Mouse (Mus musculus): ENCODE data around the gene Os9.
"Not testable (repeated sequence)": the region's sequence is repeated elsewhere in the genome, so short reads cannot be mapped to it uniquely, and the experiment has no call there.

The Os9 gene

GRCm38 (mm10) chr10:127062503-127062902 lies 58.4 kb downstream of the Os9 start:
- DNase-seq, result no peak

GRCm38 (mm10) chr10:127062101-127062500 lies 58.8 kb downstream of the Os9 start:
- DNase-seq, result not testable (repeated sequence)

GRCm38 (mm10) chr10:127061513-127061912 lies 59.4 kb downstream of the Os9 start:
- no peak for DNase-seq

DNA sequence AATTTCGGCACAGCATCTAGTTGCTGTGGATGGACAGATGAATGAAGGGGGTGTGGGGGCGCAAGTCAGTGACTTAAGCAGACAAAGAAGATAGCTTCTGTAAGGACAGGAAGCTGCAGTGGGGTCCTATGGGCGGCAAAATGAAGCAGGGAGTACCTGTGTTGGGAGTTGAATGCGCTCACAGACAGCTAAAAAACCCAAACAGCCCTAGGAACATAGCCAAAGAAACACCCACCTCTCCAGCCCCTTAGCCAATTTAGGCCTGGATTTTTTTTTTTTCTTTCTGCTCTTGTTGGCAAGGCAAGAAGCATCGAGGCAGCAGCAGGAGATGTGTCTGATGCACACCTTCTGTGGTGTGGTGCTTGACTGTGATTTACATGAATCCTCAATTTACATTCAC lies 59.8 kb downstream of the Os9 start:
- no peak for DNase-seq

- DNase-seq, result peak; percentile 88 to 91
These were observed 60.7 kb downstream of the Os9 start, which contains the start of gene March9 for GRCm38 (mm10) chr10:127059968-127060916. Gene March9, minus strand, starts transcription at chr10:127060184.

- DNase-seq, result peak in 1 of 2 experiments; percentile 49
These were observed 61.6 kb downstream of the Os9 start for GRCm38 (mm10) chr10:127059174-127059967.

DNA sequence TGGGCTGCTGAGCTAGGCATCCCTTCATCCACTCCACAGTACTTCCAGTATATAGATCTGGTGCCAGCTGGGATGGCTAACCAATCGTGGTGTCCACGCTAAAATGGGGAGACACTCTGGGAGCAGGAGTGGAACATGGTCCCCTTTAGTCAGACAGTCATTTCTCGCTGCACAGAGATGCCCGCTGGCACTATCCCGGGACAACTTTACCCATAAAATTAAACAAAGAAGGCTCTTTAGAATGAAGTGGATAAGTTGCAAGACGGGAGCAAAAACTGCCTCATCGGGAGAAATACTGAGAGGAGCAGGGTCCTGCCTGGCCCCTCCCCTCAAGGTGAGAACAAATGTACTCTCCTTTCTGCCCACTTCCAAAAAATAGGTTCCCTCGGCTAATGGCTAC lies 62.2 kb downstream of the Os9 start:
- DNase-seq, result no peak

GRCm38 (mm10) chr10:127058161-127058560 lies 62.8 kb downstream of the Os9 start:
- peak; percentile 80 to 88 for DNase-seq

- DNase-seq, result no peak
These were observed 64.4 kb downstream of the Os9 start for GRCm38 (mm10) chr10:127056490-127056889.

DNA sequence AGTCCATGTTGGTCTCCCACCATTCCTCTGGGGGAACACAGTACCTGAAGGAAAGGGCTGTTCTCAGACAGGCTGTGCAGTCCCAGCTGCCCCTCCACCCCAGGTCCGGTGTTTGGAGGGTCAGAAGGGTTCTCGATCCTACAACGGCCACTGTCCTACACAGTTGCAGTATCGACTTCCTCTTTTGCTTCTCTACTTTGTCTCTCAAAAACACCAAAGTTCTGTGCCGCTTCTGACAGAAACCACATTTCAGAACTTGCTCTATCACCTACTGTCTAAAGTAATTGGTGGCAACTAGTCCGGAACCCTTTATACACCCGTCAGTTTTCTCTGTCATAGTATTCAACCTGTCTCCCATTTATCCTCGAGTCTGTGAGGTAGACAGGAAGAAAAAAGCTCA lies 65.5 kb downstream of the Os9 start:
- DNase-seq, result no peak

GRCm38 (mm10) chr10:127054646-127055045 lies 66.3 kb downstream of the Os9 start:
- DNase-seq, result peak in 1 of 2 experiments; percentile 58

DNA sequence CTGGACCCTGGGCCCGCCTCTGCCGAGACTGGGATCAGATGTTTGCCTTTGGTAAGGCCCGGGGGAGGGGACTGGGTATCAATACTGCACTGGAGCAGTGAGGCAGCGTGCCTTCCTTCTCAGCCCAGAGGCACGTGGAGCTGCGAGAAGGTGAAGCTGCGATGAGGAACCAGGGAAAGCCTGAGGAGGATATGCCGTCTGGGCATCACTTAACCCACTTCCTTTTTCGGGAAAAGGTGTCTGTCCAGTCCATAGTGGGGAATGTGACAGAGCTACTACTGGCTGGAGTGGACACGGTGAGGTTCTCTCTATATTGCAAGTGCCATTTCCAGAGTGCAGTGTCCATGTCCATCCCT lies 70.8 kb downstream of the Os9 start:
- DNase-seq, result no peak

DNA sequence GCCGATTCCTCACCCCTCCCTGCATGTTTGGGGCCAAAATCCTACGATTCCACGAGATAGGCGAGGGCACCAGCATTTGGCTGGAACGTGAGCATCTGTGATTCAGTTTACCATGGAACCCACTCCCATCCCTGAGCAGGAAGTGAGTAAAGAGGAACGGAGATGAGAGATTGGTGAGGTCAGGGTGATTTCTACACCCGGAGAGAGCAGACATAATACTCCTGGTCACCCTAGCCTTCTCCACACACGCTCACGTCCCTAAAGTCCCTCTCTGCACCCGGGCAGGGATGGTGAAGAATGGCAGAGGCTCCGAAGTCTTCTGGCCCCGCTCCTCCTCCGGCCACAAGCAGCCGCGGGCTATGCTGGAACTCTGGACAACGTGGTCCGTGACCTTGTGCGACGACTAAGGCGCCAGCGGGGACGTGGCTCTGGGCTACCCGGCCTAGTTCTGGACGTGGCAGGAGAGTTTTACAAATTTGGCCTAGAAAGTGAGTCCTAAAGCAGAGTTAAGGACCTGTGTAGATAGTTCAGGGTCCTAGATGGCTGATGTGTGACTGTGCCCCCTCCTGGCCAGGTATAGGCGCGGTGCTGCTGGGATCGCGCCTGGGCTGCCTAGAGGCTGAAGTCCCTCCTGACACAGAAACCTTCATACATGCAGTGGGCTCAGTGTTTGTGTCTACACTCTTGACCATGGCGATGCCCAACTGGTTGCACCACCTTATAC lies 71.4 kb downstream of the Os9 start:
- peak in 1 of 2 experiments; percentile 64 for DNase-seq

- DNase-seq, result peak in 1 of 2 experiments; percentile 51
These were observed 72.1 kb downstream of the Os9 start for GRCm38 (mm10) chr10:127048608-127049394.

DNA sequence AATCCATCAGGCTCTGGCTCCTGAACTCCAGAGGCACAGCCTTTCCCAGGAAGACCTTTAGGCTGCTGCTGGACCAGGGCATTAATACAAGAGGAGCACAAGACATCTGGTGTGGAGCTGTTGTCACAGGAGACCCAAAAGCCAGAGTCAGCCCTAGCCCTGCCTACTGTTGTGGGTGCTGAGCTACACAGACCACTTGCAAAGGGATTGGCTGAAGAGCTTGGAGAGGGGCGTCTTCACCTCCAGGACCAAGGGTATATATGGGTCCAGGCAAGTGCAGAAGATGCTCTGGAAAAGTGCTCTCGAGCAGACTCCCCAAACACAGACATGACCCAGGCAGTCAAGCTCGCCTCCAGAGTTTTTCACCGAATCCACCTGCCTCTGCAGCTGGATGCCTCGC lies 73.0 kb downstream of the Os9 start, which contains the start of gene Cyp27b1:
Cyp27b1 (plus strand) TSS at position 297 of the 400 bp plus-strand sequence.
- no peak for DNase-seq
